Mouse (Mus musculus) hindbrain, embryonic 14.5 days (tissue): ENCODE results near the gene Ndufb3. TPM values are rescaled to one million over a fixed set of nuclear protein-coding genes. Genes with fewer than 3 reads are reported as not detected.

Experiments used
- ATAC-seq: fragments of 200-750 bp; cut with Nextera tagmentation; 2 replicates; pipeline ENCODE4 v1.8.0; 2017; ENCODE audit warnings: moderate number of reproducible peaks, mild to moderate bottlenecking, moderate TSS enrichment, moderate library complexity; ENCODE audit not compliant: low FRiP score
- DNase-seq: peaks from one replicate; pipeline ENCODE4 v3.0.0-alpha.2; 2015; ENCODE audit warnings: low spot score
- H3K27ac ChIP-seq: fragments of 300-500 bp; sonication (generic); 2 replicates; pipeline ENCODE4 v1.5.1; 2014; ENCODE audit warnings: mild to moderate bottlenecking, moderate library complexity
- H3K27me3 ChIP-seq: fragments of 300-500 bp; sonication (generic); 2 replicates; pipeline ENCODE4 v1.6.1; 2014; ENCODE audit warnings: mild to moderate bottlenecking, low read length, mixed read lengths; ENCODE audit not compliant: control insufficient read depth, insufficient read depth
- H3K36me3 ChIP-seq: fragments of 300-500 bp; sonication (generic); replicated peaks from 2 replicates; pipeline ENCODE4 v1.6.1; 2014; ENCODE audit not compliant: control insufficient read depth, insufficient read depth
- H3K4me1 ChIP-seq: fragments of 300-500 bp; sonication (generic); replicated peaks from 2 replicates; pipeline ENCODE4 v1.6.1; 2014; ENCODE audit warnings: antibody characterized with exemption, low read length, mixed read lengths; ENCODE audit not compliant: control insufficient read depth, insufficient read depth
- H3K4me2 ChIP-seq: fragments of 300-500 bp; sonication (generic); replicated peaks from 2 replicates; pipeline ENCODE4 v1.6.1; 2014; ENCODE audit warnings: mild to moderate bottlenecking, moderate library complexity
- H3K4me3 ChIP-seq: fragments of 300-500 bp; sonication (generic); replicated peaks from 2 replicates; pipeline ENCODE4 v1.5.1; 2014; ENCODE audit warnings: mild to moderate bottlenecking, low read length
- H3K9ac ChIP-seq: fragments of 300-500 bp; sonication (generic); 2 replicates; pipeline ENCODE4 v1.6.1; 2014
- H3K9me3 ChIP-seq: fragments of 300-500 bp; sonication (generic); 2 replicates; pipeline ENCODE4 v1.6.1; 2016; ENCODE audit warnings: low read length; ENCODE audit not compliant: control insufficient read depth
- WGBS: fragments of 180-500 bp; shearing (Covaris S2); extraction: QIAGEN DNeasy Blood & Tissue Kit; methylation state at CpG from one replicate; pipeline ENCODE4 v1.1.7; 2014; 5-methylcytosine and 5-hydroxymethylcytosine counted together
- polyA plus RNA-seq: library from polyadenylated mRNA; unstranded; fragments of >200 nt; fragmentation: Nextera tagmentation; extraction: Ambion mirVana; gene quantifications from 2 replicates; pipeline ENCODE4 v1.2.1, GENCODE M21; 2014

Gene Ndufb3
- polyA plus RNA-seq, 1 experiment from 2014 or later = 220 TPM

- H3K4me2 ChIP-seq = no peak overlapping the region
- no peak for ATAC-seq
- peak; percentile 49 for DNase-seq
- no peak overlapping the region for H3K4me3 ChIP-seq
- 85% methylated on average over 6 of the region's 6 CpGs for WGBS
- no peak overlapping the region for H3K9ac ChIP-seq
- H3K27me3 ChIP-seq = no peaks in the 10 kb centered on the region
- H3K4me1 ChIP-seq = no peaks in the 10 kb centered on the region
- H3K27ac ChIP-seq = no peak overlapping the region
- H3K9me3 ChIP-seq = no peaks in the 10 kb centered on the region
- no peaks in the 10 kb centered on the region for H3K36me3 ChIP-seq
Measured at GRCm38 (mm10) chr1:58613786-58614185, 27.6 kb downstream of the Ndufb3 start.

GRCm38 (mm10) chr1:58614424-58614823 lies 28.2 kb downstream of the Ndufb3 start:
- H3K27ac ChIP-seq = no peak overlapping the region
- no peaks in the 10 kb centered on the region for H3K9me3 ChIP-seq
- DNase-seq (no peak), ATAC-seq (no peak)
- no peaks in the 10 kb centered on the region for H3K4me1 ChIP-seq
- H3K4me2 ChIP-seq = no peak overlapping the region
- no peaks in the 10 kb centered on the region for H3K27me3 ChIP-seq
- no peaks in the 10 kb centered on the region for H3K36me3 ChIP-seq
- 85% methylated on average over 3 of the region's 3 CpGs for WGBS
- H3K4me3 ChIP-seq = no peak overlapping the region
- H3K9ac ChIP-seq = no peak overlapping the region

- Histone ChIP-seq H3K4me3 (no peak overlapping the region), H3K27ac (no peak overlapping the region), H3K36me3 (no peaks in the 10 kb centered on the region), H3K4me2 (no peak overlapping the region), H3K9me3 (no peaks in the 10 kb centered on the region), H3K9ac (no peak overlapping the region), H3K27me3 (no peaks in the 10 kb centered on the region), H3K4me1 (no peaks in the 10 kb centered on the region)
- 83% methylated on average over 4 of the region's 4 CpGs for WGBS
- DNase-seq = no peak
- no peak for ATAC-seq
Measured at GRCm38 (mm10) chr1:58615146-58615545, 29.0 kb downstream of the Ndufb3 start.

- no peak overlapping the region for H3K4me3 ChIP-seq
- no peaks in the 10 kb centered on the region for H3K27me3 ChIP-seq
- no peak overlapping the region for H3K9ac ChIP-seq
- H3K4me1 ChIP-seq = no peaks in the 10 kb centered on the region
- no peak overlapping the region for H3K27ac ChIP-seq
- ATAC-seq (no peak), DNase-seq (no peak)
- no peaks in the 10 kb centered on the region for H3K9me3 ChIP-seq
- no peak overlapping the region for H3K4me2 ChIP-seq
- no peaks in the 10 kb centered on the region for H3K36me3 ChIP-seq
- 74% methylated on average over 3 of the region's 3 CpGs for WGBS
Measured at GRCm38 (mm10) chr1:58616176-58616575, 30.0 kb downstream of the Ndufb3 start.

GRCm38 (mm10) chr1:58617076-58617475 lies 30.9 kb downstream of the Ndufb3 start:
- Histone ChIP-seq H3K36me3 (no peaks in the 10 kb centered on the region), H3K9me3 (no peaks in the 10 kb centered on the region), H3K4me2 (no peak overlapping the region), H3K27ac (no peak overlapping the region), H3K4me3 (no peak overlapping the region), H3K9ac (no peak overlapping the region), H3K4me1 (no peaks in the 10 kb centered on the region), H3K27me3 (no peaks in the 10 kb centered on the region)
- no peak for DNase-seq
- WGBS = 49% methylated on average over 5 of the region's 5 CpGs
- ATAC-seq = no peak

GRCm38 (mm10) chr1:58617978-58618668 lies 31.9 kb downstream of the Ndufb3 start:
- no peak overlapping the region for H3K27ac ChIP-seq
- no peaks in the 10 kb centered on the region for H3K4me1 ChIP-seq
- 68% methylated on average over 6 of the region's 6 CpGs for WGBS
- H3K27me3 ChIP-seq = no peaks in the 10 kb centered on the region
- H3K9ac ChIP-seq = no peak overlapping the region
- no peaks in the 10 kb centered on the region for H3K36me3 ChIP-seq
- no peak for DNase-seq
- no peaks in the 10 kb centered on the region for H3K9me3 ChIP-seq
- no peak overlapping the region for H3K4me2 ChIP-seq
- H3K4me3 ChIP-seq = no peak overlapping the region
- ATAC-seq = no peak

GRCm38 (mm10) chr1:58618766-58619165 lies 32.6 kb downstream of the Ndufb3 start:
- DNase-seq (no peak), ATAC-seq (no peak)
- Histone ChIP-seq H3K27ac (no peak overlapping the region), H3K36me3 (no peaks in the 10 kb centered on the region), H3K4me2 (no peak overlapping the region), H3K27me3 (no peaks in the 10 kb centered on the region), H3K9me3 (no peaks in the 10 kb centered on the region), H3K4me3 (no peak overlapping the region), H3K4me1 (no peaks in the 10 kb centered on the region), H3K9ac (no peak overlapping the region)
- WGBS = 93% methylated on average over 2 of the region's 2 CpGs

GRCm38 (mm10) chr1:58621251-58621650 lies 35.1 kb downstream of the Ndufb3 start:
- Histone ChIP-seq H3K36me3 (no peaks in the 10 kb centered on the region), H3K4me3 (no peak overlapping the region), H3K9ac (no peak overlapping the region), H3K4me1 (no peaks in the 10 kb centered on the region), H3K27me3 (no peaks in the 10 kb centered on the region), H3K9me3 (no peaks in the 10 kb centered on the region), H3K4me2 (no peak overlapping the region), H3K27ac (no peak overlapping the region)
- no peak for ATAC-seq
- WGBS = 93% methylated on average over 3 of the region's 3 CpGs
- no peak for DNase-seq

- Histone ChIP-seq H3K4me3 (no peak overlapping the region), H3K27ac (no peak overlapping the region), H3K27me3 (no peaks in the 10 kb centered on the region), H3K4me2 (no peak overlapping the region), H3K4me1 (no peaks in the 10 kb centered on the region), H3K36me3 (no peaks in the 10 kb centered on the region), H3K9me3 (no peaks in the 10 kb centered on the region), H3K9ac (no peak overlapping the region)
- ATAC-seq (peak; percentile 27; the same call in 1 of the 2 replicates), DNase-seq (no peak)
- 72% methylated on average over 7 of the region's 7 CpGs for WGBS
Measured at GRCm38 (mm10) chr1:58621996-58622748, 36.0 kb downstream of the Ndufb3 start.
